Mouse (Mus musculus) adrenal gland, adult (tissue): ENCODE measurements around the gene Rab37.

Experiments used
- DNase-seq, 2 experiments: peaks; one replicate each; pipeline ENCODE4 v3.0.0; 2022 to 2023; ENCODE audit warnings: low spot score in 1 of 2; ENCODE audit not compliant: inconsistent age in 2 of 2

Rab37 gene

GRCm38 (mm10) chr11:115131768-115132381 lies 40.6 kb downstream of the Rab37 start:
- no peak for DNase-seq

DNA sequence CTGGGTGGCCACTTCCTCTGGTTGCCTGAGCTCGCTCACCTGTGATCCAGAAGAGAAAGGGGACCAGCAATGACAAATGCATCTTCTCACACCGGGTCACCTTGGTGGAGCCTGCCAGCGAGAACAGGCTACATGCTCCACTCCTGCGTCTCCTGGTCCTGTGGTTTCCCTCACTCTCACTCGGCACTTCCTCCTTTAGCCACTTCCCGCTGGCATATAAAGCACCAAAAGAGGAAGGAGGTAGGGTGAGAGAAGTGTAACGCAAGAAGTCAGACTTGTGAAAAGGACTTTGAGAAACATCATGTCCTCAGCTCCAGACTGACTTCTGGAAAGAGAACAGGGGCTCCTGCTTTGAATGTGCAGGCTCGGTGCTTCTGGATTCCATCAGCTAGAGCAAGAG lies 42.6 kb downstream of the Rab37 start, which contains the start of gene Cd300lf:
TSS of gene Cd300lf (minus strand) at position 193 of the 400 bp plus-strand sequence.
- DNase-seq = peak in 1 of 2 experiments; percentile 44

DNA sequence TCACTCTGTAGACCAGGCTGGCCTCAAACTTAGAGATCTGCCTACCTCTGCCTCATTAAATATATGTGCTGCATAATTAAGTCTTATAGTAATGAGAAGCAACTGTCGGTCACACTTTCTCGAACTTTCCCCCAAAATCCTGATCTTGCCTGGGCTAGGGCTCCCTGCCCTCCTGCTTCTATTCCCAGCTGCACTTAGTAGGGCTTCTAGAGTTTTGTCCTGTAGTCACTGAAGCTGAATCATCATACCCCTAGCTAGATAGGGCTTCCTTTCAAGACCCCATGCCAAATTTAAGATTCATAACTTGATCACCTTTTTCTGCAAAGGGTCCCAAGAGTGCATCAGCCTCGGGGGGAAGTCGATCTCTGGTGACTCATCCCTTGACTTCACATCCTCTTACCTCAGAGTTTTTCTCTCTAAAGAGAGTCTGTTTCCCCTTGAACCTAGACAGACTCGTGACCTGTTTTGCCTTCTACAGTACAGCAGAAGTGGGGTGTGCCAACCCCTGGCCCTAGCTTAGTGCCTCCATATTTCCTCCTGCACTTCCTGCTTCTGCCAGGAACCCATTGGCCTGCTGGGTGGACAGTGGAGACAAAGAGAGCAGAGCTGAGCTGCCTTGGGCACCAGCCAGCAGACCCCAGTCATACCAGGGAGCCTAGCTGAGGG lies 47.5 kb downstream of the Rab37 start:
- DNase-seq = no peak

DNA sequence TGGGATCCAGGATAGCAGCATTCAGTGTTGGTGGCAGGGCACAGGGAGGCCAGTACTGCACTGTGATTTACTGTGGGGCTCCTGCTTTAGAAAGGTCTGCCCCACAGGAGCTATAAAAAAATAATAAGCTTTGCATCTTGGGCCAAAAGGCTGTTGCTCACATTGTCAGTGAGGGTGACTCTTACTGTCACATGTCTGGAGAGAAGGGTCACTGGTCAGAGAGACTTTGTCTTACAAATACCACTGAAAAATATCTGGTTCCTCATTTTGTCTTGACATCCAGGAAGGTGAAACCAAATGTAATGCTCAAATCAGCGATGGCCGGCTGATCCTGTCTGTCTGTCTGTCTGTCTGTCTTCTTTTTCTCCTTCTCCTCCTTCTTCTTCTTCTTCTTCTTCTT lies 50.7 kb downstream of the Rab37 start:
- DNase-seq = no peak

- DNase-seq = no peak
These were observed 56.6 kb downstream of the Rab37 start for GRCm38 (mm10) chr11:115147813-115148212.

DNA sequence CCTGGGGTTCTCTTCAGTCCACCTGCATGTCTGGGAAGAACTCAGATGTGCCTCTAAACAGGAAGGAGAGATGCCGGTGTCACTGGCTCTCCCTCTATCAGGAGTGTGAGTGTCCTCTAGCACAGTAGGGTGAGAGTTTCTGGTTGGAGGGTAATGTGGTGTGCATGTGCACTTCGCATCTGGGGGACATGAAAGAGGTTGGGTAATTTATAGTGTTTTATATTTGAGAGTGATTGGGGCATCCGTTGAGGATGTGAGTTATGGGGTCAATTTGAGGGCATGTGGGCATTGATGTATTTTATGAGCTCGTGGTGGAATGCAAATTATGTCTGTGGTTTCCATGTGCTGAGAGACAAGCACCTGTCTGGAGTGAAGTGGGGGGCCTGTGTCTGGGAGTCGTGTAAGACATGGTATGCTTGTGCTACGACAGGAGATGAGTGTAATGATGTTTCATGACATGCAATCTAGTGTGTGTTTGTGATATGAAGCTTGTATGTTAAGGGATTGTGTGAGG lies 59.6 kb downstream of the Rab37 start:
- no peak for DNase-seq

- DNase-seq = peak; percentile 58 to 78
These were observed 60.7 kb downstream of the Rab37 start for GRCm38 (mm10) chr11:115151755-115152429.

GRCm38 (mm10) chr11:115153088-115153487 lies 61.9 kb downstream of the Rab37 start:
- DNase-seq = no peak

DNA sequence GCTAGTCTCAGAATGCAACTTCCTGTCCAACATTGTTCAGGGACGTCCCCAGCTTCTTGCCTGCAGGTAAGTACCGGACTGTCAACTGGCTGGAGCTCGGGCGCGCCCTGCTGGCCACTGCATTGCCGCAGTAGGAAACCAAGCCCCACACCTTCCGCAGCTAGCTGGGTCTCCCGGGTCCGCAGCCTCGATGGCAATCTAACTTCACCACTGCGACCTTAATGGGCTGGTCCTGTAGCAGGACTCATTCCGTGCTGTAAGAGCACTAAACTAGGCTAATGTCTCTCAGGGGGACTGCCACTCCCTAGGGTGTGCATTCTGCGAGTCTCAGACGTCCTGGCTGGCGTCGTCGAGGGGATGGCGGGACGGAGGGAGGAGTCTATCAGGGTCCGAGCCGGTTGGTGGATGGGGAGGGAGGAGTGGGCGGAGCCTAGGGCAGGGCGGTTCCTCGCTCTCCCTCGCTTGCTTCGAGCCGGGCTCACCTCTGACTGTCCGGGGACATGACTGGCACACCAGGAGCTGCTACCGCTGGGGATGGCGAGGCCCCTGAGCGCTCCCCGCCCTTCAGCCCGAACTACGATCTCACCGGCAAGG lies 62.6 kb downstream of the Rab37 start:
- peak; percentile 79 to 91 for DNase-seq

DNA sequence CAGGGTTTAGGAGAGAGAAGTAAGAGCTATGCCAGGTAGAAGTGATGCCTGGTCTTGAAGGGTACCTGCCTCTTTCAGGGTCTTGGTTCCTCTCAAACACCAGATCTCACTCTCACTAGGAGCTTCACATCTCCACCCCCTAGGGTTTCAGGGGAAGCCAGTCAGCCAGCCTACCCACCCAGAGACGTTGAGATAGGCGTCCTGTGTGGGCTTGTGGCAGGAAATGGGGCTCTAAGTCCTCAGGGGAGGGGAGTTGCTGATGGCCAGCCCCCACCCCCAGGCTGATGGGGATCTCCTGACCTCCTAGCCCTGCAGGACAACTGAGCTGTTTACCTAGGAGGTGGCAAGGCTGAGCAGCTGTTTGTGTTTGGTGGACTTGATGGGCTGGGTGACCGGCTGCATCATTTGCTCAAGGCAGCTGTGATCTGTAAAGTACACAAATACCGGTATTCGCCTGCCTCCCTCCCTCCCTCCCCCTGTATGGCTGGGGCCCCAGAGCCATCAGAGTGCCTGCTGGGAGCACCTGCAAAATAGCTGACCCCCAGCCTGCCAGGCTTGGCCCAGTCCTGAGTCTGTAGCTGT lies 63.9 kb downstream of the Rab37 start:
- DNase-seq = peak in 1 of 2 experiments; percentile 19

DNA sequence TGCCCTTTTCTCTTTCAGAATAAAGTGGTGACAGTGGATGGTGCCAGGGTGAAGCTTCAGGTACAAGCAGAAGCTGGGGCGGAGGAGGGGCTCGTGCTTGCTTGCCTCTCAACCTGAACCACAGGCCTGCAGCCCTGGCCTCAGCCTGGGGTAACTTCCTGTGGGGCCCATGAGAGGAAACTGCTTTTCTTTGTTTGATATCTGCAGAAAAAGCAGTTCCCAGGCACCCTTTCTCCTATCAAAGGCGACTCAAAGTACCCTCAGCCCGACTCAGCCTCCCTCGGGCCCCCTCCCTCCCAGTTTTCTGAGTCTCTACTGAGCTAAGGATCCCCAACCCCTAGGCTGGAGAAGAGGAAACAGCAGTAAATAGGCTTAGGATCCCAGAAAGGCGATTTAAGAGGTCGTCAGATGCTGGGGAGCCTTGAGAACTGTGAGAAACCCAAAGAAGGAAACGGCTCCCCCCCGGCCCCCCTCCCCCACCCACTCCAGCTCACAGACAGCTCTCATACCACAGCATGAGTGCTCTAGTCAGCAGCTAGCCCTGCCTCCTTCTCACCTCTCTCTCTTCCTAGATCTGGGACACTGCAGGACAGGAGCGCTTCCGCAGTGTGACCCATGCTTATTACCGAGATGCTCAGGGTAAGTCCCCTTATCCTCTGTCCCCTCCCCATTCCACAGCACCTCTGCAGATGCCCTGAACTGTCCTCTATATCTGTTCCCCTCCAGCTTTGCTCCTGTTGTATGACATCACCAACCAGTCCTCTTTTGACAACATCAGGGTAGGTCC lies 66.9 kb downstream of the Rab37 start:
- peak in 1 of 2 experiments; percentile 32 for DNase-seq

- peak; percentile 86 to 97 for DNase-seq
These were observed 69.0 kb downstream of the Rab37 start for GRCm38 (mm10) chr11:115160016-115160797.

DNA sequence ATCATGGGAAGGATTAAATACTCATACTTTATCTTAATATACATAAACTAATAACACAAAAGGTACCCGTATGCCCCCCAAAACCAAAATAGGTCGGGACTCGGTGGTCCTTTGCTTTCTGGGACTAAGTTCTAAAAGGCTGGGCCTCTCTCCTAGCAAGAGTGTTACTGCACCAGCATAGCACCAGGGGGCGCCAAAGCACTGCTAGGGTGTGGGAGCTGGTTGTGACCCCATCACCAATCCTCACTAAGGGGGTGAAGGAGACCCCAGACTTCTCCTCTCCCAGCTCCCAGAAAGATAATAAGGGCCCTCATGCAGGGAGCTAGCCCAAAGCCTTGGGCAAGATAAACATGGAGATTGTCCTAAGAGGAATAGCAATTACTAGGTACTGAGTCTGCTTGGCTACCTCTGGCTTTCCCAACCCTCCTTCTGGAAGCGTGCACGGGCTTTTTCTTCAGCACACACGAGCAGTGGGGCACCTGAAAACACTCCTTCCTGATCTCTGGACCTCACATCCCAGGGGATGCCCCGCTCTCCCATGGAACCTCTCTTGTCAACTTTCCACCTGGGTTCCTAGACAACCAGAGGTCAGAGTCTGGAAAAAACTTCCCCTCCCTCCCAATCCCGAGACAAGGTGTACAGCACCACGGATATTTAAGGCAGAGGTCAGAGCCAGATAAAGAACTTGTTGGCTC lies 69.8 kb downstream of the Rab37 start:
- DNase-seq = peak; percentile 75 to 90

DNA sequence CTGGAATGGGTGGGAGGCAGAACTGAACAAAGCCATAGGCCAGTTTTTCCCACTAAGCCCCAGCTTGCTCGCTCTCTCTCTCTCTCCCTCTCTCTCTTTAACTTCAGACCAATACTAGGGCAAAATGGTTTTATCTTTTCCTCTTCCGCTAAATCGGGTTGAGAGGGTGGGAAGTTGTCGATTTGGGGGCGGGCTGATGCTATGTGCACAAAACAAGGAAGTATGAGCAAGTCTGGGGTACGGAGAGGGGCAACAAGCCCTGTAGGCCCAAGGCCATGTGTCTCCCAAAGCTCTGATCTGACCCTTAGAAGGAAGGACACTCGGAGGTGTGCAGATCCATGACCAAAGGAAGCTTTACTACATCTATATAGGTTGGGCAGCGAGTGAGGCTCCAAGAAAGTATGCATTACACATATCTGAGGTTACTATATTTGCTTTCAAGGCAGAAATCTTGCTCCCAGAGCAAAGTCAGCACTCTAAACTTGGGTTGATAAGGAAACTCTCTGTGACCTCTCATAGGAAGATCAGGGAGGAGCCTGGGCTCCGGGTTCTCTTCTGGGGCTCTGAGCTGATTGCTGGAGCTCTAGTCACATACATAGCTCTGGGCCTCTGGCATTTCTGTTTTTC lies 70.5 kb downstream of the Rab37 start:
- peak in 1 of 2 experiments; percentile 35 for DNase-seq

GRCm38 (mm10) chr11:115162205-115162601 lies 71.0 kb downstream of the Rab37 start:
- DNase-seq = no peak

GRCm38 (mm10) chr11:115162832-115163480 lies 71.7 kb downstream of the Rab37 start, which contains the start of gene Slc9a3r1:
Gene Slc9a3r1 (plus strand): TSS chr11:115163341.
- peak; percentile 98 to 99 for DNase-seq

DNA sequence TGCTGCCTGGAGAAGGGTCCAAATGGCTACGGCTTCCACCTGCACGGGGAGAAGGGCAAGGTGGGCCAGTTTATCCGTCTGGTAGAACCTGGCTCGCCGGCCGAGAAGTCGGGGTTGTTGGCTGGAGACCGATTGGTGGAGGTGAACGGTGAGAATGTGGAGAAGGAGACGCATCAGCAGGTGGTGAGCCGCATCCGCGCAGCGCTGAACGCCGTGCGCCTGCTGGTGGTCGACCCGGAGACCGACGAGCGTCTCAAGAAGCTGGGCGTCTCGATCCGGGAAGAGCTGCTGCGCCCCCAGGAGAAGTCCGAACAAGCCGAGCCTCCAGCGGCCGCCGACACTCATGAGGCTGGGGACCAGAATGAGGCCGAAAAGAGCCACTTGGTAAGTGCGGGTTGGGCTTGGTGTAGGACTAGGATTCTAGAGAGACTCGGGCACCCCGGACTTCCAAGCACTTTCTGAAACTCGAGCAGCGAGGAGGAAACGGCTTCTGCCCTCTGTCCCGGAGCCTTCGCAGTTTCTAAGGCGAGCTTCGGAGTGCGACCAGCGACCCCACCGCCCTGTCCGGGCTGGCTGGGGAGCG lies 72.4 kb downstream of the Rab37 start:
- peak in 1 of 2 experiments; percentile 79 for DNase-seq
